Mouse (Mus musculus) spleen, embryonic (tissue): ENCODE measurements around the gene Ucp1.

Experiments used
- CTCF ChIA-PET: fragments of 350-600 bp; sonication (Branson Sonifier 250); formaldehyde crosslinking; loops from one replicate; lab custom pipeline; 2022; lab: Charles Lee

Gene Ucp1

GRCm38 (mm10) chr8:83331899-83332697 lies 41.9 kb downstream of the Ucp1 start, which contains the start of gene Elmod2:
TSS of gene Elmod2 (minus strand) at chr8:83332486.
- CTCF ChIA-PET, result interaction anchor here (0.8 kb wide), 1 partner anchor 14 kb away, joined by 3 read pairs; no protein-coding TSS in a partner anchor

- CTCF ChIA-PET, result no interaction called here
These were observed 42.7 kb downstream of the Ucp1 start for GRCm38 (mm10) chr8:83332864-83333263.

- CTCF ChIA-PET, result interaction anchor here (0.5 to 0.6 kb wide), 2 partner anchors 102 to 110 kb away, joined by 4 to 5 read pairs; no protein-coding TSS in a partner anchor
These were observed 51.9 kb downstream of the Ucp1 start for GRCm38 (mm10) chr8:83342076-83342475.

DNA sequence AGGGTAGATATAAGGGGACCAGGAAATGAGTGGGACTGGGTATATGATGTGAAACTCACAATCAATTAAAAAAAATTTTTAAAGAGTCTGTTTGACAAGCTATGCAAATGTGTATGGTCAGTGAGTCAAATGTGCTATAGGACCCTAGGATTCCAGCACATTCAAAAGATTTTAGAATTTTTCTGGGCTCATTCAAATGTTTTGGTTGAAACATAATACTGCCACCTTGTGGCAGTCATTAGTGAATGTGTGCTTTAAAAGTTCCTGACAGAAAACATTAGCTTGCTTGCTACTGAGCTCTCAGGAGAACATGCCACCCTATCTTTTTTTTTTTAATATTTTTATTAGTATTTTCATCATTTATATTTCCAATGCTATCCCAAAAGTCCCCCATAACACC lies 52.5 kb downstream of the Ucp1 start:
- CTCF ChIA-PET, result interaction anchor here (0.5 to 0.7 kb wide), 3 partner anchors 101 to 138 kb away, joined by 4 to 10 read pairs (median 5); no protein-coding TSS in a partner anchor
